Mouse (Mus musculus) forebrain, embryonic 10.5 days (tissue): Measurements from ENCODE around the gene Alkbh3. TPM values are rescaled to one million over a fixed set of nuclear protein-coding genes. Genes with fewer than 3 reads are reported as not detected.

ENCODE experiments used
- DNase-seq: peaks from one replicate; pipeline ENCODE4 v3.0.0-alpha.2; 2017; ENCODE audit warnings: low spot score; ENCODE audit errors: extremely low spot score
- H3K27ac ChIP-seq: fragments of 300-500 bp; sonication (generic); 2 replicates; pipeline ENCODE4 v1.5.1; 2016; ENCODE audit warnings: mild to moderate bottlenecking
- H3K27me3 ChIP-seq: fragments of 300-500 bp; sonication (generic); 2 replicates; pipeline ENCODE4 v1.6.1; 2016; ENCODE audit warnings: mild to moderate bottlenecking; ENCODE audit not compliant: poor library complexity, severe bottlenecking
- H3K36me3 ChIP-seq: fragments of 300-500 bp; sonication (generic); replicated peaks from 2 replicates; pipeline ENCODE4 v1.6.1; 2016; ENCODE audit warnings: mild to moderate bottlenecking, moderate library complexity
- H3K4me1 ChIP-seq: fragments of 300-500 bp; sonication (generic); 2 replicates; pipeline ENCODE4 v1.6.1; 2016
- H3K4me3 ChIP-seq: fragments of 300-500 bp; sonication (generic); 2 replicates; pipeline ENCODE4 v1.5.1; 2016; ENCODE audit warnings: mild to moderate bottlenecking, moderate library complexity
- H3K9me3 ChIP-seq: fragments of 300-500 bp; sonication (generic); 2 replicates; pipeline ENCODE4 v1.6.1; 2016; ENCODE audit warnings: mild to moderate bottlenecking, moderate library complexity
- WGBS: fragments of 180-500 bp; shearing (Covaris S2); methylation state at CpG from one replicate; pipeline ENCODE4 v1.1.7; 2016; 5-methylcytosine and 5-hydroxymethylcytosine counted together
- polyA plus RNA-seq: library from polyadenylated mRNA; unstranded; fragments of >200 nt; fragmentation: Nextera tagmentation; extraction: Ambion mirVana; gene quantifications from 2 replicates; pipeline ENCODE4 v1.2.1, GENCODE M21; 2016

The Alkbh3 gene
- 48.8 and 49.5 TPM in 2 replicates for polyA plus RNA-seq

GRCm38 (mm10) chr2:94010335-94011291, at the start of gene Alkbh3:
Gene Alkbh3 (minus strand): TSS chr2:94010807.
- Histone ChIP-seq H3K36me3 (peaks cover 28% of the 10 kb centered on the region), H3K27me3 (no peaks in the 10 kb centered on the region), H3K9me3 (no peaks in the 10 kb centered on the region), H3K27ac (peak within 1 kb of the TSS; percentile 90), H3K4me1 (peaks cover 15% of the 10 kb centered on the region), H3K4me3 (peak within 1 kb of the TSS; percentile 91)
- DNase-seq, result peak; percentile 93
- 4% methylated on average over 47 of the region's 47 CpGs for WGBS

- DNase-seq, result no peak
- WGBS, result 89% methylated on average over 5 of the region's 5 CpGs
- Histone ChIP-seq H3K36me3 (peaks cover 8% of the 10 kb centered on the region), H3K4me1 (no peaks in the 10 kb centered on the region), H3K27me3 (no peaks in the 10 kb centered on the region), H3K4me3 (no peak overlapping the region), H3K27ac (no peak overlapping the region), H3K9me3 (no peaks in the 10 kb centered on the region)
Observed at GRCm38 (mm10) chr2:94059459-94059858, 48.9 kb upstream of the Alkbh3 start.

GRCm38 (mm10) chr2:94054813-94055212, 44.2 kb upstream of the Alkbh3 start:
- no peaks in the 10 kb centered on the region for H3K9me3 ChIP-seq
- H3K4me1 ChIP-seq, result no peaks in the 10 kb centered on the region
- no peak overlapping the region for H3K4me3 ChIP-seq
- H3K27ac ChIP-seq, result no peak overlapping the region
- DNase-seq, result peak; percentile 20
- peaks cover 17% of the 10 kb centered on the region for H3K36me3 ChIP-seq
- no peaks in the 10 kb centered on the region for H3K27me3 ChIP-seq

- Histone ChIP-seq H3K27ac (no peak overlapping the region), H3K27me3 (no peaks in the 10 kb centered on the region), H3K36me3 (peaks cover 18% of the 10 kb centered on the region), H3K9me3 (no peaks in the 10 kb centered on the region), H3K4me3 (no peak overlapping the region), H3K4me1 (peaks cover 15% of the 10 kb centered on the region)
- WGBS, result 91% methylated on average over 5 of the region's 5 CpGs
- no peak for DNase-seq
Observed at GRCm38 (mm10) chr2:94051952-94052351, 41.3 kb upstream of the Alkbh3 start.

GRCm38 (mm10) chr2:94050901-94051300, 40.3 kb upstream of the Alkbh3 start:
- Histone ChIP-seq H3K27ac (no peak overlapping the region), H3K4me1 (peaks cover 15% of the 10 kb centered on the region), H3K36me3 (peaks cover 16% of the 10 kb centered on the region), H3K4me3 (no peak overlapping the region), H3K9me3 (no peaks in the 10 kb centered on the region), H3K27me3 (no peaks in the 10 kb centered on the region)
- 98% methylated on average over 3 of the region's 3 CpGs for WGBS
- DNase-seq, result no peak

GRCm38 (mm10) chr2:94049471-94050176, 39.0 kb upstream of the Alkbh3 start:
- peaks cover 22% of the 10 kb centered on the region for H3K36me3 ChIP-seq
- peaks cover 26% of the 10 kb centered on the region for H3K4me1 ChIP-seq
- no peak overlapping the region for H3K27ac ChIP-seq
- no peak overlapping the region for H3K4me3 ChIP-seq
- DNase-seq, result no peak
- WGBS, result 97% methylated on average over 5 of the region's 5 CpGs
- no peaks in the 10 kb centered on the region for H3K27me3 ChIP-seq
- H3K9me3 ChIP-seq, result no peaks in the 10 kb centered on the region

- H3K4me1 ChIP-seq, result peaks cover 33% of the 10 kb centered on the region
- no peak overlapping the region for H3K27ac ChIP-seq
- no peaks in the 10 kb centered on the region for H3K9me3 ChIP-seq
- no peak overlapping the region for H3K4me3 ChIP-seq
- no peak for DNase-seq
- WGBS, result 79% methylated on average over 5 of the region's 5 CpGs
- no peaks in the 10 kb centered on the region for H3K27me3 ChIP-seq
- peaks cover 23% of the 10 kb centered on the region for H3K36me3 ChIP-seq
Observed at GRCm38 (mm10) chr2:94048733-94049470, 38.3 kb upstream of the Alkbh3 start.

GRCm38 (mm10) chr2:94048271-94048670, 37.7 kb upstream of the Alkbh3 start:
- H3K4me3 ChIP-seq, result no peak overlapping the region
- 72% methylated on average over 1 of the region's 1 CpGs for WGBS
- H3K27ac ChIP-seq, result no peak overlapping the region

GRCm38 (mm10) chr2:94045411-94046090, 34.9 kb upstream of the Alkbh3 start:
- Histone ChIP-seq H3K9me3 (no peaks in the 10 kb centered on the region), H3K27ac (no peak overlapping the region), H3K27me3 (no peaks in the 10 kb centered on the region), H3K36me3 (peaks cover 24% of the 10 kb centered on the region), H3K4me1 (peaks cover 40% of the 10 kb centered on the region), H3K4me3 (no peak overlapping the region)
- 92% methylated on average over 6 of the region's 6 CpGs for WGBS
- no peak for DNase-seq

More at GRCm38 (mm10) chr2:94048271-94048670, 37.7 kb upstream of the Alkbh3 start:
- Histone ChIP-seq H3K36me3 (peaks cover 23% of the 10 kb centered on the region), H3K27me3 (no peaks in the 10 kb centered on the region), H3K4me1 (peaks cover 39% of the 10 kb centered on the region), H3K9me3 (no peaks in the 10 kb centered on the region)
- no peak for DNase-seq

- DNase-seq, result no peak
- Histone ChIP-seq H3K27ac (no peak overlapping the region), H3K4me1 (peaks cover 36% of the 10 kb centered on the region), H3K9me3 (no peaks in the 10 kb centered on the region), H3K36me3 (peaks cover 31% of the 10 kb centered on the region), H3K27me3 (no peaks in the 10 kb centered on the region), H3K4me3 (no peak overlapping the region)
- WGBS, result 88% methylated on average over 2 of the region's 2 CpGs
Observed at GRCm38 (mm10) chr2:94044174-94044573, 33.6 kb upstream of the Alkbh3 start.

- H3K27me3 ChIP-seq, result no peaks in the 10 kb centered on the region
- H3K36me3 ChIP-seq, result peaks cover 35% of the 10 kb centered on the region
- DNase-seq, result peak; percentile 46
- no peak overlapping the region for H3K27ac ChIP-seq
- no peak overlapping the region for H3K4me3 ChIP-seq
- WGBS, result 60% methylated on average over 5 of the region's 5 CpGs
- no peaks in the 10 kb centered on the region for H3K9me3 ChIP-seq
- peaks cover 31% of the 10 kb centered on the region for H3K4me1 ChIP-seq
Observed at GRCm38 (mm10) chr2:94043662-94044061, 33.1 kb upstream of the Alkbh3 start.

GRCm38 (mm10) chr2:94042461-94042860, 31.9 kb upstream of the Alkbh3 start:
- no peaks in the 10 kb centered on the region for H3K27me3 ChIP-seq
- WGBS, result 94% methylated on average over 3 of the region's 3 CpGs
- no peak overlapping the region for H3K27ac ChIP-seq
- H3K9me3 ChIP-seq, result no peaks in the 10 kb centered on the region
- H3K4me1 ChIP-seq, result peaks cover 25% of the 10 kb centered on the region
- no peak for DNase-seq
- no peak overlapping the region for H3K4me3 ChIP-seq
- H3K36me3 ChIP-seq, result peaks cover 35% of the 10 kb centered on the region
